Mouse (Mus musculus) ES-E14 (cell line): ENCODE measurements at regions not wholly inside any gene's neighbourhood (a gene's known extent, or its start where the extent isn't known, plus 50 kb on each side); places are given as distances from the start of the nearest gene placed in this dataset.

Experiments used
- CHD2 ChIP-seq: IDR thresholded peaks from 2 replicates; pipeline ENCODE4 v1.6.1; 2014; ENCODE audit warnings: mild to moderate bottlenecking, low read depth, low read length, inconsistent platforms
- HCFC1 ChIP-seq: IDR thresholded peaks from 2 replicates; pipeline ENCODE4 v1.6.1; 2012; ENCODE audit warnings: low read length, inconsistent platforms, borderline replicate concordance; ENCODE audit not compliant: insufficient read depth
- ZC3H11A ChIP-seq: IDR thresholded peaks from 2 replicates; pipeline ENCODE4 v1.6.1; 2012; ENCODE audit warnings: low read depth, mild to moderate bottlenecking, inconsistent platforms, low read length, borderline replicate concordance

GRCm38 (mm10) chr8:97396634-97397326 is 1508.4 kb upstream of the Got2 start:
- TF ChIP-seq HCFC1 (no peak), ZC3H11A (no peak), CHD2 (no peak)
